Mouse (Mus musculus): ENCODE results near the gene Gpr176. TPM values are rescaled to one million over a fixed set of nuclear protein-coding genes. Genes with fewer than 3 reads are reported as not detected.
"Not testable (repeated sequence)": the region's sequence is repeated elsewhere in the genome, so short reads cannot be mapped to it uniquely, and the experiment has no call there.

The Gpr176 gene
- polyA plus RNA-seq, 1 experiment: 0.55 TPM

- WGBS: 92% methylated on average over 5 of the region's 5 CpGs
- H3K4me3 ChIP-seq (ENCODE audit: insufficient read depth, low read depth, low read length): no peak overlapping the region
- TF ChIP-seq CTCF (conservative IDR thresholded peaks at IDR 0.05; ENCODE audit: insufficient read depth, insufficient read length, low read depth, low read length) (no peak), POLR2A (IDR thresholded peaks at IDR 0.05; ENCODE audit: low read depth, low read length) (no peak)
- H3K4me1 ChIP-seq (ENCODE audit: control insufficient read depth, insufficient read depth, low read length): no peaks in the 10 kb centered on the region
- H3K27me3 ChIP-seq (replicated peaks; ENCODE audit: control insufficient read depth, insufficient read depth, low read length): 0 out of 2 replicates have a peak, but pooled peaks cover 1% of the 10 kb centered on the region
- H3K36me3 ChIP-seq (ENCODE audit: control insufficient read depth, insufficient read depth, low read length): no peaks in the 10 kb centered on the region
- no peak for DNase-seq
- no peak overlapping the region for H3K27ac ChIP-seq (ENCODE audit: insufficient read depth, low read depth, low read length)
Measured at GRCm38 (mm10) chr2:118293583-118293982, 79.6 kb downstream of the Gpr176 start.

GRCm38 (mm10) chr2:118289066-118289460 is 84.2 kb downstream of the Gpr176 start:
- 90% methylated on average over 7 of the region's 7 CpGs for WGBS
- not testable (repeated sequence) for H3K4me3 ChIP-seq (ENCODE audit: insufficient read depth, low read depth, low read length); H3K27ac ChIP-seq (ENCODE audit: insufficient read depth, low read depth, low read length); H3K36me3 ChIP-seq (ENCODE audit: control insufficient read depth, insufficient read depth, low read length); H3K27me3 ChIP-seq (replicated peaks; ENCODE audit: control insufficient read depth, insufficient read depth, low read length); DNase-seq; H3K4me1 ChIP-seq (ENCODE audit: control insufficient read depth, insufficient read depth, low read length)

GRCm38 (mm10) chr2:118288326-118289065 is 84.7 kb downstream of the Gpr176 start:
- WGBS: 82% methylated on average over 9 of the region's 9 CpGs
- no peak for DNase-seq
- no peaks in the 10 kb centered on the region for H3K36me3 ChIP-seq (ENCODE audit: control insufficient read depth, insufficient read depth, low read length)
- no peak overlapping the region for H3K27ac ChIP-seq (ENCODE audit: insufficient read depth, low read depth, low read length)
- H3K27me3 ChIP-seq (replicated peaks; ENCODE audit: control insufficient read depth, insufficient read depth, low read length): peaks cover 1% of the 10 kb centered on the region; the same call in 1 of the 2 replicates
- H3K4me1 ChIP-seq (ENCODE audit: control insufficient read depth, insufficient read depth, low read length): no peaks in the 10 kb centered on the region
- H3K4me3 ChIP-seq (ENCODE audit: insufficient read depth, low read depth, low read length): no peak overlapping the region
- TF ChIP-seq CTCF (conservative IDR thresholded peaks at IDR 0.05; ENCODE audit: insufficient read depth, insufficient read length, low read depth, low read length) (no peak), POLR2A (IDR thresholded peaks at IDR 0.05; ENCODE audit: low read depth, low read length) (no peak)

- Histone ChIP-seq H3K4me3 (ENCODE audit: insufficient read depth, low read depth, low read length) (no peak overlapping the region), H3K27ac (ENCODE audit: insufficient read depth, low read depth, low read length) (no peak overlapping the region), H3K36me3 (ENCODE audit: control insufficient read depth, insufficient read depth, low read length) (no peaks in the 10 kb centered on the region), H3K4me1 (ENCODE audit: control insufficient read depth, insufficient read depth, low read length) (no peaks in the 10 kb centered on the region), H3K27me3 (replicated peaks; ENCODE audit: control insufficient read depth, insufficient read depth, low read length) (peaks cover 1% of the 10 kb centered on the region; the same call in 1 of the 2 replicates)
- TF ChIP-seq CTCF (conservative IDR thresholded peaks at IDR 0.05; ENCODE audit: insufficient read depth, insufficient read length, low read depth, low read length): no peak
- TF ChIP-seq POLR2A (IDR thresholded peaks at IDR 0.05; ENCODE audit: low read depth, low read length): no peak
- 86% methylated on average over 4 of the region's 4 CpGs for WGBS
- DNase-seq: no peak
Measured at GRCm38 (mm10) chr2:118287678-118288077, 85.5 kb downstream of the Gpr176 start.

- Histone ChIP-seq H3K27ac (ENCODE audit: insufficient read depth, low read depth, low read length) (no peak overlapping the region), H3K36me3 (ENCODE audit: control insufficient read depth, insufficient read depth, low read length) (no peaks in the 10 kb centered on the region), H3K4me1 (ENCODE audit: control insufficient read depth, insufficient read depth, low read length) (no peaks in the 10 kb centered on the region), H3K27me3 (replicated peaks; ENCODE audit: control insufficient read depth, insufficient read depth, low read length) (no peaks in the 10 kb centered on the region; the same call in 1 of the 2 replicates), H3K4me3 (ENCODE audit: insufficient read depth, low read depth, low read length) (no peak overlapping the region)
- DNase-seq: peak; percentile 17
- WGBS: 59% methylated on average over 3 of the region's 3 CpGs
- no peak for TF ChIP-seq CTCF (conservative IDR thresholded peaks at IDR 0.05; ENCODE audit: insufficient read depth, insufficient read length, low read depth, low read length)
- TF ChIP-seq POLR2A (IDR thresholded peaks at IDR 0.05; ENCODE audit: low read depth, low read length): no peak
Measured at GRCm38 (mm10) chr2:118282467-118282866, 90.8 kb downstream of the Gpr176 start.

GRCm38 (mm10) chr2:118278249-118278648 is 95.0 kb downstream of the Gpr176 start:
- 90% methylated on average over 8 of the region's 8 CpGs for WGBS
- Histone ChIP-seq H3K36me3 (ENCODE audit: control insufficient read depth, insufficient read depth, low read length) (no peaks in the 10 kb centered on the region), H3K27me3 (replicated peaks; ENCODE audit: control insufficient read depth, insufficient read depth, low read length) (no peaks in the 10 kb centered on the region), H3K27ac (ENCODE audit: insufficient read depth, low read depth, low read length) (no peak overlapping the region), H3K4me3 (ENCODE audit: insufficient read depth, low read depth, low read length) (no peak overlapping the region), H3K4me1 (ENCODE audit: control insufficient read depth, insufficient read depth, low read length) (no peaks in the 10 kb centered on the region)
- no peak for TF ChIP-seq POLR2A (IDR thresholded peaks at IDR 0.05; ENCODE audit: low read depth, low read length)
- TF ChIP-seq CTCF (conservative IDR thresholded peaks at IDR 0.05; ENCODE audit: insufficient read depth, insufficient read length, low read depth, low read length): no peak
- DNase-seq: no peak

GRCm38 (mm10) chr2:118271606-118272005 is 101.6 kb downstream of the Gpr176 start:
- TF ChIP-seq POLR2A (IDR thresholded peaks at IDR 0.05; ENCODE audit: low read depth, low read length) (no peak), CTCF (conservative IDR thresholded peaks at IDR 0.05; ENCODE audit: insufficient read depth, insufficient read length, low read depth, low read length) (no peak)
- DNase-seq: no peak
- no peaks in the 10 kb centered on the region for H3K36me3 ChIP-seq (ENCODE audit: control insufficient read depth, insufficient read depth, low read length)
- H3K4me1 ChIP-seq (ENCODE audit: control insufficient read depth, insufficient read depth, low read length): no peaks in the 10 kb centered on the region
- no peak overlapping the region for H3K4me3 ChIP-seq (ENCODE audit: insufficient read depth, low read depth, low read length)
- H3K27ac ChIP-seq (ENCODE audit: insufficient read depth, low read depth, low read length): no peak overlapping the region
- 92% methylated on average over 10 of the region's 10 CpGs for WGBS
- H3K27me3 ChIP-seq (replicated peaks; ENCODE audit: control insufficient read depth, insufficient read depth, low read length): no peaks in the 10 kb centered on the region
